Mouse (Mus musculus) testis, adult 2 months (tissue): ENCODE data around the gene Sh2d5. TPM values are rescaled to one million over a fixed set of nuclear protein-coding genes. Genes with fewer than 3 reads are reported as not detected.

Experiments
- H3K27ac ChIP-seq: fragments of 200-500 bp; 2 replicates; pipeline ENCODE4 v1.5.1; 2012; ENCODE audit warnings: low read depth, low read length; ENCODE audit not compliant: control insufficient read depth, insufficient read depth
- H3K27me3 ChIP-seq: fragments of 200-500 bp; 2 replicates; pipeline ENCODE4 v1.6.1; 2012; ENCODE audit warnings: mild to moderate bottlenecking, low read length, moderate library complexity; ENCODE audit not compliant: control insufficient read depth, insufficient read depth
- H3K36me3 ChIP-seq: fragments of 200-500 bp; 2 replicates; pipeline ENCODE4 v1.6.1; 2012; ENCODE audit warnings: mild to moderate bottlenecking, low read length; ENCODE audit not compliant: control insufficient read depth, insufficient read depth
- H3K4me1 ChIP-seq: fragments of 200-500 bp; 2 replicates; pipeline ENCODE4 v1.6.1; 2012; ENCODE audit warnings: low read length; ENCODE audit not compliant: control insufficient read depth, insufficient read depth
- H3K4me3 ChIP-seq: fragments of 200-500 bp; 2 replicates; pipeline ENCODE4 v1.5.1; 2012; ENCODE audit warnings: low read depth, mild to moderate bottlenecking, low read length, moderate library complexity, mixed read lengths; ENCODE audit not compliant: control insufficient read depth
- CTCF ChIP-seq: fragments of 200-500 bp; IDR thresholded peaks from 2 replicates; pipeline ENCODE4 v1.5.1; 2012; ENCODE audit warnings: low read depth, mild to moderate bottlenecking, inconsistent platforms, low read length, moderate library complexity; ENCODE audit not compliant: control insufficient read depth, insufficient read depth, insufficient replicate concordance
- POLR2A ChIP-seq: fragments of 200-500 bp; IDR thresholded peaks from 2 replicates; pipeline ENCODE4 v1.6.1; 2012; ENCODE audit warnings: low read depth, mild to moderate bottlenecking, inconsistent platforms, low read length, moderate library complexity; ENCODE audit not compliant: control insufficient read depth
- polyA plus RNA-seq: library from polyadenylated mRNA; depleted of rRNA; stranded (reverse); fragments of >200 nt; gene quantifications from 2 replicates; pipeline ENCODE4 v1.2.3, GENCODE M21; 2012; rRNA removed

Gene Sh2d5
- polyA plus RNA-seq, 1 experiment, result 1.1 TPM

DNA sequence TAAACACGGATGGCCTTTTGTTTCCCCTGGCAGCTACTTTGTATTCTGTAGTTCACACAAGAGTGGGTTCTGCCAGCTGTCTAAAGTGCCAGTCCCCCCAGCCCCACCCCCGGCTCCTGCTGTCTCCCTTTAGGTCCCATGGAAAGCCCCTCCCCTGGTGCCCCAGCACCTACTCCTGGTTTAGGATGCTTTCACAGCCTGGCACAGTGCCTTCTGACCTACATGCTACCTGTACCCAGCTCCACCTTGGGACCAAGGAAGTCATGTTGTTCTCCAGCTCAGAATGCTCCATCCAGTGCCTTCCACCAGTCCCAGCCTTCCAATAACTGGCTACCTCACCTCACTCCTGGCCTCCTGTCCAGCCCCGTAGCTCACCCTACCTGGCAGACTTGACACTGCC, 56.8 kb downstream of the Sh2d5 start:
- Histone ChIP-seq H3K27ac (no peak overlapping the region), H3K27me3 (no peaks in the 10 kb centered on the region), H3K36me3 (no peaks in the 10 kb centered on the region; the same call in 1 of the 2 replicates), H3K4me3 (no peak overlapping the region), H3K4me1 (peaks cover 5% of the 10 kb centered on the region)
- no peak for TF ChIP-seq CTCF
- TF ChIP-seq POLR2A, result no peak

- no peak overlapping the region for H3K4me3 ChIP-seq
- no peaks in the 10 kb centered on the region; the same call in 1 of the 2 replicates for H3K36me3 ChIP-seq
- no peak for TF ChIP-seq POLR2A
- TF ChIP-seq CTCF, result no peak
- peaks cover 5% of the 10 kb centered on the region for H3K4me1 ChIP-seq
- no peak overlapping the region for H3K27ac ChIP-seq
- no peaks in the 10 kb centered on the region for H3K27me3 ChIP-seq
Measured at GRCm38 (mm10) chr4:138307739-138308138, 57.5 kb downstream of the Sh2d5 start.

GRCm38 (mm10) chr4:138310311-138310910, 60.2 kb downstream of the Sh2d5 start:
- Histone ChIP-seq H3K4me3 (no peak overlapping the region), H3K4me1 (peaks cover 2% of the 10 kb centered on the region; the same call in 1 of the 2 replicates), H3K27ac (no peak overlapping the region), H3K27me3 (no peaks in the 10 kb centered on the region), H3K36me3 (peaks cover 2% of the 10 kb centered on the region)
- no peak for TF ChIP-seq CTCF
- no peak for TF ChIP-seq POLR2A

Other genes with a start within 250 kb of the Sh2d5 start
- gene Hp1bp3, start 34.1 kb upstream of the Sh2d5 start, polyA plus RNA-seq, result 14.7 and 17.1 TPM in 2 replicates
- gene Kif17, start within 50 bp of the Sh2d5 start, polyA plus RNA-seq, result 224 and 276 TPM in 2 replicates
- 156 and 177 TPM in 2 replicates for gene Ddost, start 54.3 kb downstream of the Sh2d5 start, polyA plus RNA-seq
- 134 and 160 TPM in 2 replicates for gene Pink1, start 75.9 kb downstream of the Sh2d5 start, polyA plus RNA-seq
- gene Cda, start 117.6 kb downstream of the Sh2d5 start, polyA plus RNA-seq, result 0.13 and 0.61 TPM in 2 replicates
- gene Fam43b, start 146.1 kb downstream of the Sh2d5 start, polyA plus RNA-seq, result not detected in 2 replicates
- 54.2 and 74.1 TPM in 2 replicates for gene Mul1, start 184.3 kb downstream of the Sh2d5 start, polyA plus RNA-seq
- gene Camk2n1, start 203.9 kb downstream of the Sh2d5 start, polyA plus RNA-seq, result 34.4 and 38.9 TPM in 2 replicates